Mouse (Mus musculus) cortical plate, adult 2 months (tissue): ENCODE results near the gene Sptbn1. TPM values are rescaled to one million over a fixed set of nuclear protein-coding genes. Genes with fewer than 3 reads are reported as not detected.

Experiments
- H3K27ac ChIP-seq: fragments of 200-500 bp; 2 replicates; pipeline ENCODE4 v1.5.1; 2012; ENCODE audit warnings: low read length, control low read depth, inconsistent platforms; ENCODE audit not compliant: insufficient read depth
- H3K4me1 ChIP-seq: fragments of 200-500 bp; 2 replicates; pipeline ENCODE4 v1.6.1; 2011; ENCODE audit warnings: low read length; ENCODE audit not compliant: control insufficient read depth, insufficient read depth
- H3K4me3 ChIP-seq: fragments of 200-500 bp; 2 replicates; pipeline ENCODE4 v1.5.1; 2011; ENCODE audit warnings: mild to moderate bottlenecking, low read length, control low read depth; ENCODE audit not compliant: insufficient read depth
- CTCF ChIP-seq: fragments of 200-500 bp; IDR thresholded peaks from 2 replicates; pipeline ENCODE4 v1.5.1; 2011; ENCODE audit warnings: mild to moderate bottlenecking, control low read depth, low read length; ENCODE audit not compliant: insufficient read depth; ENCODE audit errors: extremely low read depth
- POLR2A ChIP-seq: fragments of 200-500 bp; IDR thresholded peaks from 2 replicates; pipeline ENCODE4 v1.6.1; 2011; ENCODE audit warnings: mild to moderate bottlenecking, low read length, control low read depth; ENCODE audit not compliant: insufficient read depth; ENCODE audit errors: extremely low read depth
- polyA plus RNA-seq: library from polyadenylated mRNA; depleted of rRNA; stranded (reverse); fragments of >200 nt; gene quantifications from 2 replicates; pipeline ENCODE4 v1.2.3, GENCODE M21; 2012

Gene Sptbn1
- polyA plus RNA-seq, 1 experiment, result 313 TPM

GRCm38 (mm10) chr11:30237960-30238359, 30.0 kb downstream of the Sptbn1 start:
- 0 out of 2 replicates have a peak overlapping the region, but pooled peaks have one; percentile 20 for H3K27ac ChIP-seq
- H3K4me3 ChIP-seq, result no peak overlapping the region
- TF ChIP-seq CTCF (peak; percentile 39), POLR2A (no peak)
- peaks cover 15% of the 10 kb centered on the region for H3K4me1 ChIP-seq

- no peak for TF ChIP-seq CTCF
- no peak for TF ChIP-seq POLR2A
- Histone ChIP-seq H3K4me1 (peaks cover 16% of the 10 kb centered on the region), H3K4me3 (no peak overlapping the region), H3K27ac (no peak overlapping the region)
Measured at GRCm38 (mm10) chr11:30236681-30237242, 31.2 kb downstream of the Sptbn1 start.

GRCm38 (mm10) chr11:30235666-30236065, 32.3 kb downstream of the Sptbn1 start:
- Histone ChIP-seq H3K4me3 (no peak overlapping the region), H3K4me1 (peaks cover 13% of the 10 kb centered on the region), H3K27ac (no peak overlapping the region)
- no peak for TF ChIP-seq POLR2A
- no peak for TF ChIP-seq CTCF

- peaks cover 16% of the 10 kb centered on the region for H3K4me1 ChIP-seq
- TF ChIP-seq POLR2A, result no peak
- TF ChIP-seq CTCF, result no peak
- H3K4me3 ChIP-seq, result no peak overlapping the region
- H3K27ac ChIP-seq, result no peak overlapping the region
Measured at GRCm38 (mm10) chr11:30235218-30235617, 32.8 kb downstream of the Sptbn1 start.

GRCm38 (mm10) chr11:30233946-30234345, 34.0 kb downstream of the Sptbn1 start:
- peaks cover 18% of the 10 kb centered on the region for H3K4me1 ChIP-seq
- TF ChIP-seq POLR2A (no peak), CTCF (no peak)
- H3K27ac ChIP-seq, result no peak overlapping the region
- H3K4me3 ChIP-seq, result no peak overlapping the region

- H3K27ac ChIP-seq, result no peak overlapping the region
- TF ChIP-seq POLR2A, result no peak
- no peak for TF ChIP-seq CTCF
- H3K4me1 ChIP-seq, result peaks cover 17% of the 10 kb centered on the region
- no peak overlapping the region for H3K4me3 ChIP-seq
Measured at GRCm38 (mm10) chr11:30232082-30232481, 35.9 kb downstream of the Sptbn1 start.

- Histone ChIP-seq H3K27ac (no peak overlapping the region), H3K4me1 (peaks cover 18% of the 10 kb centered on the region), H3K4me3 (no peak overlapping the region)
- no peak for TF ChIP-seq CTCF
- TF ChIP-seq POLR2A, result no peak
Measured at GRCm38 (mm10) chr11:30231336-30231735, 36.6 kb downstream of the Sptbn1 start.

- peaks cover 18% of the 10 kb centered on the region for H3K4me1 ChIP-seq
- no peak for TF ChIP-seq POLR2A
- H3K27ac ChIP-seq, result peak overlapping the region; percentile 28; the same call in 1 of the 2 replicates
- no peak overlapping the region for H3K4me3 ChIP-seq
Measured at GRCm38 (mm10) chr11:30230330-30230771, 37.6 kb downstream of the Sptbn1 start.

GRCm38 (mm10) chr11:30226756-30227155, 41.2 kb downstream of the Sptbn1 start:
- Histone ChIP-seq H3K27ac (no peak overlapping the region; the same call in 1 of the 2 replicates), H3K4me1 (peaks cover 18% of the 10 kb centered on the region), H3K4me3 (no peak overlapping the region)
- no peak for TF ChIP-seq POLR2A
- no peak for TF ChIP-seq CTCF

- Histone ChIP-seq H3K27ac (no peak overlapping the region), H3K4me3 (no peak overlapping the region), H3K4me1 (peaks cover 16% of the 10 kb centered on the region)
- TF ChIP-seq CTCF (no peak), POLR2A (no peak)
Measured at GRCm38 (mm10) chr11:30224599-30224998, 43.4 kb downstream of the Sptbn1 start.

- Histone ChIP-seq H3K4me1 (peaks cover 18% of the 10 kb centered on the region), H3K4me3 (no peak overlapping the region), H3K27ac (no peak overlapping the region)
- no peak for TF ChIP-seq POLR2A
- peak; percentile 42; the same call in 1 of the 2 replicates for TF ChIP-seq CTCF
Measured at GRCm38 (mm10) chr11:30222636-30223035, 45.3 kb downstream of the Sptbn1 start.

GRCm38 (mm10) chr11:30221043-30221442, 46.9 kb downstream of the Sptbn1 start:
- TF ChIP-seq CTCF, result no peak
- no peak for TF ChIP-seq POLR2A
- H3K4me1 ChIP-seq, result peaks cover 15% of the 10 kb centered on the region
- H3K4me3 ChIP-seq, result no peak overlapping the region
- H3K27ac ChIP-seq, result no peak overlapping the region
